Mouse (Mus musculus) cerebellum, adult 2 months (tissue): ENCODE data around the gene Ccnd3. TPM values are rescaled to one million over a fixed set of nuclear protein-coding genes. Genes with fewer than 3 reads are reported as not detected.

Experiments
- DNase-seq, 2 experiments: peaks; one replicate each; pipeline ENCODE4 v3.0.0; 2021
- H3K27ac ChIP-seq: fragments of 200-500 bp; 2 replicates; pipeline ENCODE4 v1.5.1; 2012; ENCODE audit warnings: low read length, control low read depth, inconsistent platforms; ENCODE audit not compliant: insufficient read depth
- H3K27me3 ChIP-seq: fragments of 200-500 bp; 2 replicates; pipeline ENCODE4 v1.6.1; 2012; ENCODE audit warnings: inconsistent platforms, mild to moderate bottlenecking, low read length, moderate library complexity; ENCODE audit not compliant: control insufficient read depth, insufficient read depth
- H3K4me1 ChIP-seq: fragments of 200-500 bp; 2 replicates; pipeline ENCODE4 v1.6.1; 2011; ENCODE audit warnings: low read length; ENCODE audit not compliant: control insufficient read depth, insufficient read depth
- H3K4me3 ChIP-seq: fragments of 200-500 bp; replicated peaks from 2 replicates; pipeline ENCODE3; 2011; ENCODE audit warnings: mild to moderate bottlenecking, low read depth, low read length, control low read depth; ENCODE audit not compliant: insufficient read depth
- CTCF ChIP-seq: fragments of 200-500 bp; IDR thresholded peaks from 2 replicates; pipeline ENCODE4 v1.5.1; 2011; ENCODE audit warnings: low read depth, mild to moderate bottlenecking, control low read depth, low read length, moderate library complexity, borderline replicate concordance; ENCODE audit not compliant: insufficient read depth
- POLR2A ChIP-seq: fragments of 200-500 bp; IDR thresholded peaks from 2 replicates; pipeline ENCODE4 v1.6.1; 2011; ENCODE audit warnings: low read length, control low read depth, borderline replicate concordance; ENCODE audit not compliant: insufficient read depth
- WGBS: fragments of 180-500 bp; shearing (Covaris S2); methylation state at CpG from one replicate; pipeline ENCODE4 v1.1.7; 2018; 5-methylcytosine and 5-hydroxymethylcytosine counted together
- polyA plus RNA-seq: library from polyadenylated mRNA; depleted of rRNA; stranded (reverse); fragments of >200 nt; gene quantifications from 2 replicates; pipeline ENCODE4 v1.2.3, GENCODE M21; 2012; rRNA removed

The Ccnd3 gene
- polyA plus RNA-seq = 50.5 and 57.3 TPM in 2 replicates

DNA sequence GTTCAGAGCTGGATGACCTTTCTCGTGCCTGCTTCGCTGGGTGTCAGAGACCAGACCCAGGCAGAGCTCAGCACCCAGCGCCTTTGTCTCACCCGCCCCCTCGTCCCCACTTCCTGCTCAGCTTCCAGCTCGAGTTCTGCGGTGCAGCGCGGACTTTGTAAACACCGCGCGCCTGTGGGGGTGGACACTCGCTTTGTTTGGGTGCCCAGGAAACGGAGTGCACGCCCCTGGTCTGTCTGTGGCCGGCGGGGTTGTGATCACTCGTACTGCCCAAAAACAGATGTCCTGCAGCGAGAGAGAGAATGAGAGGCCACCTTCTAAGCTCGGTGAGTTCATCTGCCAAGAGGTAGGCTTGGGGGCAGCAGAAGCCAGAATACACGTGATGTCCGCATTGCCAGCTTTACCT is at the start of gene Ccnd3:
Gene Ccnd3 (plus strand): TSS at position 111 of the 406 bp plus-strand sequence.
- DNase-seq = peak in 1 of 2 experiments; percentile 25
- WGBS = 2% methylated on average over 22 of the region's 22 CpGs
- H3K27ac ChIP-seq = peak within 1 kb of the TSS; percentile 45; the same call in 1 of the 2 replicates
- H3K4me3 ChIP-seq = peak within 1 kb of the TSS; percentile 40
- TF ChIP-seq POLR2A (no peak), CTCF (no peak)
- no peaks in the 10 kb centered on the region for H3K27me3 ChIP-seq
- H3K4me1 ChIP-seq = peaks cover 9% of the 10 kb centered on the region; the same call in 1 of the 2 replicates

DNA sequence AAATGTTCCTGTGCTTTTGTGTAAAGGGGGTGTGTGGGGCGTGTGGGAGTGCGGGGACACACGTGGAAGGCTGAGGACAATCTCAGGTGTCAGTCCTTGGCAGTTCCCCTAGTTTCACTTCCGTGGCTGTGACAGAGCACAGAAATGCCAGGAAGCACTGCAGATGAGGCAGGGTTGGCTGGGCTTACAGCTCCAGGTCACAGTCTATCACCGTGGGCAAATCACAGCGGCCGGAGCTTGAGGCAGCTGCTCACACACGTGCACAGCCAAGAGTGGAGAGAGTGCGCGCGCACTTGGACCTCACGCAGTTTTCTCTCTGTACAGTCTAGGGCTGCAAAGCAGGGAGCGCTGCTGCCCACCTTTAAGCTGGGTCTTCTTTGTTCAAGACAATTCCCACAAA is 46.5 kb upstream of the Ccnd3 start:
- WGBS = 35% methylated on average over 13 of the region's 13 CpGs
- H3K27ac ChIP-seq = no peak overlapping the region
- DNase-seq = no peak
- TF ChIP-seq POLR2A (no peak), CTCF (no peak)
- H3K27me3 ChIP-seq = no peaks in the 10 kb centered on the region
- H3K4me1 ChIP-seq = no peaks in the 10 kb centered on the region
- no peak overlapping the region for H3K4me3 ChIP-seq

GRCm38 (mm10) chr17:47458936-47459335 is 45.9 kb upstream of the Ccnd3 start:
- H3K4me3 ChIP-seq = no peak overlapping the region
- TF ChIP-seq POLR2A (no peak), CTCF (no peak)
- no peak for DNase-seq
- H3K27me3 ChIP-seq = no peaks in the 10 kb centered on the region
- WGBS = 96% methylated on average over 2 of the region's 2 CpGs
- no peaks in the 10 kb centered on the region for H3K4me1 ChIP-seq
- no peak overlapping the region for H3K27ac ChIP-seq

DNA sequence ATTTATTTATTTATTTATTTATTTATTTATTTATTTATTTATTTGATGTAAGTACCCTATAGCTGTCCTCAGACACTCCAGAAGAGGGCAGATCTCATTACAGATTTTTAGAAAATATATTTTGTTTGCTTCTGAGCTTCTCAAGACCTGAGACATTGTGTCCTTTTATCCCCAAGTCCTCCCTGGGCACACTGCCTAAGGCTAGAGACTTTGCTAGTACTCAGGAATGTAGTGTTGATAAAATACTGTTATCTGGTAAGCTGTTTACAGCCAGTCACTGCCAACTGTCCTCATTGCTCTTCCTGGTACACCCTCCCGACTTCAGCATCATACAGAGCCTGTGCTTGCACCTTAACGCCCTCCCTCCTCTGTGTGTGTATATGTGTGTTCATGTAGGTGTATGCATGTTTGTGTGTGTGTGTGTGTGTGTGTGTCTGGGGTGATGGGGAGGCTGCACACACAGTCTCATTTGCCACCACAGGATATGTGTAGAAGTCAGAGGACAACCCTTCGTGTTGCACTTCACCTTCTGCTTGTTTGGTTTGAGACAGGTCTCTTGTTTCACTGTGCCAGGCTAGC is 45.4 kb upstream of the Ccnd3 start:
- no peak overlapping the region for H3K4me3 ChIP-seq
- no peaks in the 10 kb centered on the region for H3K4me1 ChIP-seq
- WGBS = 76% methylated on average over 3 of the region's 3 CpGs
- DNase-seq = no peak
- TF ChIP-seq POLR2A (no peak), CTCF (no peak)
- no peaks in the 10 kb centered on the region for H3K27me3 ChIP-seq
- H3K27ac ChIP-seq = no peak overlapping the region

DNA sequence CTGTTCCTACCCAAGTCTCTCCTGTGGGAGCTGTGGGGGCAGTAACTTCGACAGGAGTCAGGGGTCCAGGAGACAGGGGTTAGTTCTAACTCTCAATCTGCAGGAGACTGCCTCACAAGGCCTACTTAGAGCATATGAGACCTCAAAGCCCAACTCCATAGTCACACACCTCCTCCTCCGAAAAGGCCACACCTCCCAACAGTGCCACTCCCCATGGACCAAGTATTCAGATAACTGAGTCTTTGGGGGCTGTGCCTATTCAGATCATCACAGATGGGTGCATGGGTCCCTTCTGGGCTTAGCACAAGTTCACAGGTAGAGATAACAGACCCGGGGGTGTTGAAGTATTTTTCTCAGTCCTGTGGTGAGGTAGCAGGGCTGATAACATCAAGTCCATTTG is 43.2 kb upstream of the Ccnd3 start:
- DNase-seq = no peak
- no peak overlapping the region for H3K27ac ChIP-seq
- 77% methylated on average over 3 of the region's 3 CpGs for WGBS
- no peaks in the 10 kb centered on the region for H3K27me3 ChIP-seq
- TF ChIP-seq CTCF (no peak), POLR2A (no peak)
- no peak overlapping the region for H3K4me3 ChIP-seq
- no peaks in the 10 kb centered on the region for H3K4me1 ChIP-seq

GRCm38 (mm10) chr17:47462209-47462608 is 42.6 kb upstream of the Ccnd3 start:
- 90% methylated on average over 7 of the region's 7 CpGs for WGBS
- Histone ChIP-seq H3K4me3 (no peak overlapping the region), H3K27ac (no peak overlapping the region), H3K4me1 (no peaks in the 10 kb centered on the region), H3K27me3 (no peaks in the 10 kb centered on the region)
- no peak for DNase-seq
- TF ChIP-seq CTCF (no peak), POLR2A (no peak)

DNA sequence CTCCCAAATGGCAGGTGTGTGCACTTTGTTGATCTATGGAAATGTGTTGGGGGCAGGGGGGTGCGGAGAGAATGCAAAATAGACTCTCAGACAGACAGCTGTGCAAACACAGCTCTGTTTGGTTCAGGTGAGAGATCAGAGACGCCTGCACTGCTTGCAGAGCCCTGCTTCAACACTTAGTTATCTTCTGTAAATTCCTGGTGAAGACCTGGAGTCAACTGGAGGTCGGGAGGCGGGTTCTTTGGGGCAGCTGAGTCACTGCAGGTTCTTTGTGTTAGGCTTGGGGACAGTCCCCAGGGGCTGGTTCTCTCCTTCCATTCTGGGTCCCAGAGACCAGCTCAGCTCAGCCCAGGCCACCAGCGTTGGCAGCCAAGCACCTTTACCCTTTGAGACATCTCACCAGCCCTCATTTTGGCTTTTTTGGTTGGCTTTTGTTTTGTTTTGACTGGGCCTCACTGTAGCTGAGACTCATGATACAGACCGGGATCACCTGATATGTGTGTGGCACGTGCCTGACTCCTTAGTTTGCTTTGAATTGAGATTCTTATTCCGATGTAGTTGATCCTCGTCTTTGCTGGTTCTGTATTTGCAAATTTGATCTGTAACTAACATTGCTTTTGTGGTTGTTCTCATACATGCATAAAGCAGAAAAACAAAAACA is 42.0 kb upstream of the Ccnd3 start:
- DNase-seq = no peak
- no peaks in the 10 kb centered on the region for H3K4me1 ChIP-seq
- no peak overlapping the region for H3K27ac ChIP-seq
- H3K27me3 ChIP-seq = no peaks in the 10 kb centered on the region
- no peak for TF ChIP-seq POLR2A
- no peak overlapping the region for H3K4me3 ChIP-seq
- 72% methylated on average over 9 of the region's 9 CpGs for WGBS

GRCm38 (mm10) chr17:47464248-47464965 is 40.4 kb upstream of the Ccnd3 start:
- 56% methylated on average over 12 of the region's 12 CpGs for WGBS
- no peaks in the 10 kb centered on the region for H3K27me3 ChIP-seq

More at GRCm38 (mm10) chr17:47464248-47464965, 40.4 kb upstream of the Ccnd3 start:
- TF ChIP-seq POLR2A (no peak), CTCF (no peak)
- H3K4me3 ChIP-seq = no peak overlapping the region
- no peak overlapping the region for H3K27ac ChIP-seq
- H3K4me1 ChIP-seq = peaks cover 9% of the 10 kb centered on the region
- no peak for DNase-seq
